Mouse (Mus musculus): ENCODE measurements at regions not wholly inside any gene's neighbourhood (a gene's known extent, or its start where the extent isn't known, plus 50 kb on each side); places are given as distances from the start of the nearest gene placed in this dataset.
A peak's percentile ranks its signal among the peaks of the same experiment; 100 is the strongest.

DNA sequence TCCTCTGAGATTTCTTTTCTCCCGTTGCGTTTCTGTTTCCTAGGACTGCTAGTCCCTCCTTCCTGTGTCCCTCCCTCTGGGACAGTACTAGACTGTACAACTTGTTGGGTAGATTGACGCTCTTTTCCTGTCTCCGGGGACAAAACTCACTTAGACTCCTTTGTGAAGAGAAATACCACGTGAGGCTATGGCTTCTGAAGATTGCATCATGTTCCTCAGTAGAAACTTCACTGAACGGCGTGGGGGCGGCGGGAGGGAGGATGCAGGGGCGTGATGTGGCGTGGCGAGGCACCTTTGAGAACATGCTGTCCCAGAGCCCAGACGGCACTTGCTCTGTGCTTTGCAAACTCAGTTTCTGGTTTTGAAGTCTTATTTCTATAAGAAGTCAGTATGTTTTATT lies 78.5 kb downstream of the Spata18 start:
- peak; percentile 43 for DNase-seq

DNA sequence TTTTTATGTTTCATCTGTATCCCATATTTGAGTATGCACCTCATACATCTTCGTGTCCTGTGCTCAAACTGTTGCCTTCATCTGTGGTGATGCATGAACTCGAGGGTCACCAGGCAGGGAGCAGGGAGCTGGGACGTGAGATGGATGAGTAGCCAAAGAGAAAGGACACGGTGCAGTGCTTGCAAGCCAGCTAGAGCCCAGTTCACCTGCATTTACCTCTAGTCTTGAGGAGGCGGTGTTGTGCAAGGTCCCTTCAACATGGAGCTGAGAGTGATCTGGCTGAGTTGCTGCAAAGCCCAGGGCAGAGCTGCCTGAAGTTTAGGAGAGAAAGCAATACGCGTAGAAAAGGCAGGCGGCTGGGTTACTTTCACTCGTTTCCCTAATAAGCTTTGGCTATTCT lies 80.2 kb downstream of the Spata18 start:
- no peak for DNase-seq

DNA sequence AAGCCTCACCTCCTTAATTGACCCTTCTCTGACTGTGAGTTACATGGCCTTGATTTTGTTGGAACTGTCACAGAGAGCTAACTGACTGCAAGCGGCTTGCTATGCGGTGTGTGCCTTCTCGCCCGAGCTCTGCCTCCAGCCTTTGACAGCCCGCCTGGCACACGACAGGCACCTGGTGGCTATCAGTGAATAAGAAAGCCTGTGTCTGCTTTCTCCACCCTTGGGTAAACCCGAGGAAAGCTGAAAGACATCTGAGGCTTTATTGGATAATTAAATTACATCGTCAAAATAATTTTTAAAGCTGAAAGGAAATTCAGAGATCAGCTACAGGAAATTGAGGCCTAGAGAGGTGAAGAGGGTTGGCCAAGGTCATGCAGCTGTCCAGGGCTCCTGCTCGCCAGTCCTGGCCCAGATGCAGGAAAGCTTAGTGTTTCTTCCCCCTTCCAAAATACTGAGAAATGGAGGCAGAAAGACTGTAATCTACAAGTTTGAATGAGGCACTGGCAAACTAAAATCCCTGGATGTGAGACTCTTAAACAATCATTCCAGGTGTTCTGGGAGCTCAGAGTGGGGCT lies 80.9 kb downstream of the Spata18 start:
- no peak for DNase-seq

DNA sequence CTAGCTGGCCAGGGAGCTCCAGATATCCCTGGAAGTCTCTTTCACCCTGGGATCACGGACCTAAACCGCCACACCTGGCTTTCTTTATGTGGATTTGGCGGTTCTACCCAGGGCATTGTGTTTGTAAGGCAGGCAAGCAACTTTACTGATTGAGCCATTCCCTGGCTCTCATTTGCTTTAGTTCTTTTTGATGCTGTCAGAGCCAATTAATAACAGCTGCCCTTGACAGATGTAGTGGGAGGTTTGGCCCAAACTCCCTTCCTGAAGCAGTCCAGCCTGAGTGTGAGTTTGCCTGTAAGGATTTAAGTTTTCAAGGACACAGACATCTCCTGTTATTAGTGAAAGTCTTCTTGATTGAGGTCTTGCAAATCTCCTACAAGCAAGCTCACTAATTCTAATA lies 89.6 kb downstream of the Spata18 start:
- DNase-seq, result no peak

DNA sequence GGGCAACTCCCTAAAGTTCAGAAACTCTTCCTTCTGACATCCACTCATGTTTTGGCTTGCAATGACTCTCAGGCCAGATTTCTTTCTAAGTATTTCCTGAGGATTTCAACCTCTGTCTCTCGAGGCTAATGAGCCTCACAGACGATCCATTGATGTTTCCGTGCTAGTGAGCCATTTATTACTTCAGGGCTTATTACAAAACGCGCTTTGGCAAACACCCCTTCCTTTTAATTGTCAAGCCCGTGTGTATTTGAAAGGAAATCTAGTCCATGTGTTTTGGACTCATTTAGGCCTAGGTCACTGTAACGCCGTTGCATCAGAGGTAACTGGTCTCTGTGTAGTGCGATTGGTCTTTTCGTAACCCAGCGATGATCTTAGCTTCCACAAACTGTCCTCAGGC lies 90.3 kb downstream of the Spata18 start:
- no peak for DNase-seq

DNA sequence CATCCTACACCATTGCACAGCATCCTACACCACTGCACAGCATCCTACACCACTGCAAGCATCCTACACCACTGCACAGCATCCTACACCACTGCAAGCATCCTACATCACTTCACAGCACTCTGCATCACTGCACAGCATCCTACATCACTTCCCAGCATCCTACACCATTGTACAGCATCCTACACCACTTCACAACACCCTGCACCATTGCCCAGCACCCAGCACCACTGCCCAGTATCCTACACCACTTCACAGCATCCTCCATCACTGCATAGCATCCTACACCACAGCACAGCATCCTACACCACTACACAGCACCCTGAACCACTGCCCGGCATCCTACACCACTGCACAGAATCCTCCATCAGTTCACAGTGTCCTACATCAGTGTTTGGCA lies 92.8 kb downstream of the Spata18 start:
- DNase-seq, result no peak

DNA sequence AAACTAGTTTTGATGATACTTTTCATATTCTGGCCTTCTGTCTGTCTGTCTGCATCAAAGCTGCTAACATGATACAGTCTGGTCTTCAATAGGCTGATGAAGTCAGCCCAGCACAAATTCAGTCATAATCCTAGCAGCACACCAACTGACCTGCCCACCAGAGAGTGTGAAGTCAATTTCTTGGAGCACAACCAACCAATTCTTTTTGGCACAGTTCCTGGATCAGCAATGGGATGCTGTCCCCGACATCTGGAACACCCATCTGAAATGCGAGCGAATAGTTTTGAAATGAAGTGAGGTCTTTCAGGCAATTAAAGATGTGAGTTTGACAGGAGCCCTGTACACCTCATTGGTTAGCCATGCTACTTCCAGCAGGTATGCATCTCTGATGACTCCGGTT lies 98.6 kb downstream of the Spata18 start:
- peak; percentile 12 for DNase-seq

DNA sequence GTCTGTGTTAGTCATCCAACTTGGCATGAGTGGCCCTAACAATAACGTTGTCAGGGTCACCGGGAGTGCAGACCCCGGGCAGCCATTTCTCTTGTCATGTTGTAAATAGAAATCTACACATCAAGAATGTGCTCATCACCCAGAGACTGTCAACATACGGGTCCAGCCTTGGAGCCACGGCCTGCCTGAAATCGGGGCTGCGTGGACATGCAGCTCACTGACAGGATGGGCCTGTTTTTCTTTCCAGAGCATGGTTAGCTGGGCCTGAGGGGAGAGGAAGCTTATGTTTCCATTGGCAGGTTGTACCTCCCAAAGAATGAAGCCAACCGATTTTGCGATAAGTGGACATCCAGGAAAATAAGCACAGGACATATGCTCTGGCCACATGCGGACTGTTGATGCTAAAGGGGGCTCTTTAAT lies 101.1 kb downstream of the Spata18 start:
- DNase-seq, result peak; percentile 71

DNA sequence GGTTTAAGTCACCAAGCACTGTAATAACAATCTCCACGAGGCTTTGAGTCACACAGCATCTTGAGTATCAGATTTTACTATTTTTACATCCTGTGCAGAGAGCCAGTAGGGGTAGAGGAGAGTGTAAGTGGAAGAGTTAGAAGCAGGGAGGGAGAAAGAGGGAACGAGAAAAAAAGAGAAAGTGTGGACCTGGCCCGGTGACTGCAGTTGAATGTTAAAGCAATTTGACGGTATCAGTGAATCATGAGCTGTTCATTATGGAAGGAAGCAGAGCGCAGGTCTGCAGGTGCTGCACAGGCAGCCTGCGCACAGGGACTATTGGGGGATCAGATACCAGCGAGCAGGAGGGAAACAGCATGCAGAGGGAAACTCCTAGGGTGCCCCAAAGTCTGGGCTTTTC lies 102.6 kb downstream of the Spata18 start:
- DNase-seq, result no peak

DNA sequence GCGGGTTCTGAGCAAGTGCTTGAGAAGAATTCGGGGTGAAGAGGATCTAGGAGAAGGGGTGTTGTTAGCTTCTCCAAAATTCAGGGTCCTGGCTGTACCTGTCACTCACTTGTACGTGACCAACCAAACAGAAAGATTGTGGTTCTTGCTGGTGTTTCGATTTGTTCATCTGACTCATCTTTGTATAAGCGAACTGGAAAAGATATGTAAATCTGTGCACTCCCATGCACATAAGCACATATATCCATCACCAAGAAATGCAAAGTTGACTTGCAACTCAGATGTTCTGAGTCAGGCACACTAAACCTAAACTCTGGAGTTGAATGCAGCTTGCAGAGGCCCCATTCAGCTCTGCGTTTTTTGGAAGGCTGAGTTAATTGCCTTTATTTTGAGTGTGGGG lies 107.4 kb downstream of the Spata18 start:
- no peak for DNase-seq

DNA sequence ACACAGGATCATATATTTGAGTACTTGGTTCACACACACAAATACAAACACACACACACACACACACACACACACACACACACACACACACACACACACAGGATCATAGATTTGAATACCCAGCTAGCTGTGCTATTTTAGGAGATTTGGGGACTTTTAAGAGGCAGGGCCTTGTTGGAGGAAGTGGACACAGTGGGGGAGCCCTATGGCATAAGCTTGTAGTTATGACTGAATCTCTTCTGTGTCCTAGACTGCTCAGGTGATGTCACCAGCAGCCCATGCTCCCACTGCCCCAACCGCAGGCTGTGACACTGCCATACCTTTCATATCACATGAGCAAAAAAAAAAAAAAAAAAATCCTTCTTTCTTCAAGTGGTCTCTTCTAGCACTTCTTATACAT lies 110.1 kb downstream of the Spata18 start:
- DNase-seq, result no peak

DNA sequence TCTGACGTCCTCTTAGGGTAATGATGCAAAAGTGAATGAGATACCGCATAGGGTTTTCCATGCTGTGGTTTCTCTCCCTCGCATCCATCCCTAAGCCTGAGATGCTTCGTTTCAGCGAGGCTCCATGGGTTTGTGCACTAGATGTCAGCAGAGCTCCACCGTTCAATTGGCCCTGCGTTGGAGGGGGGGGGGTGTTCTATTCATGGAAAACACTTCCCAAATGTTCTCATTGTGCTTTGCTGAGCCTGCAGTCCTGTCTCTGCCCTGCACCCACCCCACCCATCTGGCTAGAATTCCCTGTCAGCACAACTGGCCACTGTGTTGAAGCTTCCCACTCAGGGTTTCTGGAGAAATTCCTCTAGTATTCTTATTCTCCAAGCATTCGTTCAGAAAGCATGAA lies 110.5 kb downstream of the Spata18 start:
- DNase-seq, result peak; percentile 78

DNA sequence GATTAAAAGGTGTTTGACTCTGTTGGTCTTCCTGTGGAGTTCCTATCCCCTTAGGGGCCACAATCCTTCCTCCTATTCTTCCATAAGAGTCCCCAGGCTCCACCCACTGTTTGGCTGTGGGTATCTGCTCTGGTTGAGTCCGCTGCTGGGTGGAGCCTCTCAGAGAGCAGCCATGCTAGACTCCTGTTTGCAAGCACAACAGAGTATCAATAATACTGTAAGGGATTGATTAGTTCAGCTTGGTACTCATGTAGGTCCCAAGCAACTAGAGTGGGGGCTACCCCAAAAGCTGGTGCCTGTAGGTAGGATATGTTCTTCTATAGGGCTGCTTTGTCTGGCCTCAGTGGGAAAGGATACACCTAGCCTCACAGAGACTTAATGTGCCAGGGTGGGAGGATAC lies 113.0 kb downstream of the Spata18 start:
- no peak for DNase-seq

DNA sequence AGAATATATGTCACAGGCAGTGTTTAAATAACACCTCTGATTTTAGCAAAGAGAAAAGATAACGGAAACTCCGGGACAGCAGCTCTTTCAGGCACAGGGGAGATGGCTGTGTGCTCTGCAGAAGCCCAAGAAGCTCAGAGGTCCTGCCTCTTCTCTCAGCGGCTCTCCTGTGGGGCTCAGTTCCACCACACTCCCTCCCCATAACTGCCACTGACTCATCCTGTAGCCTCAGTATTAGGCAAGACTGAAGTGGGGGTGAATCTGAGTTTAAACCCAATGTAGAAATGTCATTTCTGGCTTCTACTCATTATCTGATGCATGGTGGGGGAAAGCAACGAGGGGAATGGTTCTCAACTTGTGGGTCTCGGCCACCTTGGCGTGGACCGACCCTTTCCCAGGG lies 114.3 kb downstream of the Spata18 start:
- DNase-seq, result no peak

DNA sequence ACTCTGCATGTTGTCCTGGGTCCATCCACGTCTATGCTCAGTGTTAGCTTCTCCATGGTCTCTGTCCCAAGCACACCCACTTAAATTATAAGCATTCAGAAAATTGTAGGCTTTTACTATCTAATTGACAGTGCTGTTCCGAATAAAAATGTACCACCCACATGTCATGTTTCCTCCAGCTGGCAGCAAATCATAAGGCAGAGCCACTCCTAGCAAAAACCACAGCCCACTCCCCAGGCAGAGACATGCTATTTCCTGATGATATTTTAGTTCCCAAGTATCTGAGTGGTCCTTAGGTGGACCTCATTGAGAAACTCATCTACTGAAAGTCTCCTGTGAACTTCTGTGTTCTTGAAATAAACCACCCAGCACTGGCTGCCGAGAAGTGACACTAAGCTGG lies 117.1 kb downstream of the Spata18 start:
- no peak for DNase-seq

DNA sequence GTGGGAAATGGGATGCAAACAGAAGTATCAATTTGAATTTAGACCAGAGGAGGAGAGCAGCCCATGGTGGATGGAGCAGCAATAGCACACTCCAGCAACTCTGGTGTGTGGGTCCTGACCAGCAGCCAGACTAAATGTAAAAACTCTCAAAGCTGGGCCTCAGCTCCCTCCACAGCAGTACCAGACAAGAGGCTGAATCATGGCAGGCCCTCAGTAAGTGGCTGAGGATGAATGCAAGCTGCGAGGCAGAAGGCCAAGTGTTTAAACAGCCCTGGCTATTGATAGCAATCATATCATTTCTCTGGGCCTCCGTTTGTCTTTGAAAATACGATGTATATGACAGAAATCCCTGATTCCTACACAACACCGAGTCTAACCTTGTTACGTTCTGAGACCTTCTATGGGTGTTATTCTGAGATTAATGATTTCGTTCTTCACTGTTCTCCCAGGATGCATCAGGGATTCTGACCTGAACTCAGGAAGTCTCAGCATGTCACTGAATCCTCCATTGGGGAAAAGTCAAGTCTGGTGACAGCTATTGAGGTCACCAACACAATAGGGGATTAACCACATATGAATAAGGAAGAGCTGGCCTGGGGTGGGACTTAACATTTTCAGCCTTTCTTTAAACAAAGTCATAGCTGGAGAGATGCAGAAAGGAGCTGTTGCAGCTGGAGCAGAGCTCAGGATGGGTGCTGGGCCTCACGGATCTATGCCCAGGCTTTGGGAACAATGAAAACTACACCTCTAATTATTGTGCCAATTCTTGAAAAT lies 124.8 kb downstream of the Spata18 start:
- DNase-seq, result peak; percentile 41

DNA sequence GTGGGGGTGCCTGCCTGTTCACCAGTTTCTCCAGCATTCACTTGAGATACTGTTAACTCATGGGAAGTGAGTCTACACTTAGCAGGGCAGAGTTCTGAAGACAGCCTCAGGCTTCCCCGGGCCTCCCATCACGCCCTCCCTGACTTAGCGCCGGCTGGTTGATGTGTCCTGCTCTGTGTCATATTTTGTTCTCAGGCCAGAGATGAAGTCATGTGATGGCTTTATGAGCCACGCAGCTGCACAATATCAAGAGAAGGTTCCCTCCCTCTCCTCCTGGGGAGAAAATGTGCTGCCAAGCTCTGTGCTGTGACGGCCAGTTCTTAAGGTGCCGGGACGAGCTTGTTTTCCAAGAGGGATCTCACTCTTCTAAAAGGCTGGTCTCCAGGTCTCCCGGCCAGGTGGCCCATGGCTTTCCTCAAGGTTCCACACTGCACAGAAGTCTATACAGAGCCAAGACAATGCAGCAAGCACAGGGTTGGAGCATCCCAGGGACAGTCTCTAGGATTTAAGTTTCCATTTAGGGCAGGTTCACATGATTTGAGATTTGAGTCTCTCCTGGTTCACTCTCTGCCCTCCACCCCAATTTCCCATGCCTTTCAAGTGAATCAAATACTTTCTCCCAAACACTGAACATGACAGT lies 126.2 kb downstream of the Spata18 start:
- DNase-seq, result peak; percentile 81

DNA sequence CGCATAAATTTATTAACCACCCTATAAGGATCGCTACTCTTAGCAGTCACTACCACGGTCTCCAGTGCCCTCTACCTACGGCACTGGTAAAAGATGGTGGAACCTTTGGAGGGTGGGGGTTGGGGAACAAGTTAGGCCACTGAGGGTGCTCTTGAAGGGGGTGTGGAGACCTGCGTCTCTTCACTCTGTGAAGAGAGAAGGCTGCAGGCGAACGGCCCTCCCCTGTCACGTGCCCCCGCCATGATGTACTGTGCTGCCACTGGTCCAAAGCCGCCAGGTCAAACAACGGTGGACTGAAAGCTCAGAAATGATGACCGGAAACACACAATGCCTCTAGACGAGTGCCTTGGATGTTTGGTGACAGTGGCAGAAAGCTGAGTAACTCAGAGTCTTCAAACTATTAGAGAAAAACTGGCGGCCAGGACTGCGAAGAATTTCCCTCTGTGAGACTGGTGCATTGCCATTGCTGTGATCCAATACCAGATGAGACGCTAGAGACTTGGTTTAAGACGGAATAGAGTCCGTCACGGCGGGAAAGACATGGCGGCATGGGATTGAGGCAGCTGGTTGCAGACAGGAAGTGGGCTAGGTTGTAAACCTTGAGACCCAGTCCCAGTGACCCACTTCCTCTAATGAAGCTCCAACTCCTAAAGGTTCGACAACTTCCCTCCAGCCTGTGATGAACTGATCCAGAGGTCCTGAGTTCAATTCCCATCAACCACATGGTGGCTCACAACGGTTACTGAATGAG lies 130.2 kb downstream of the Spata18 start:
- DNase-seq, result no peak

DNA sequence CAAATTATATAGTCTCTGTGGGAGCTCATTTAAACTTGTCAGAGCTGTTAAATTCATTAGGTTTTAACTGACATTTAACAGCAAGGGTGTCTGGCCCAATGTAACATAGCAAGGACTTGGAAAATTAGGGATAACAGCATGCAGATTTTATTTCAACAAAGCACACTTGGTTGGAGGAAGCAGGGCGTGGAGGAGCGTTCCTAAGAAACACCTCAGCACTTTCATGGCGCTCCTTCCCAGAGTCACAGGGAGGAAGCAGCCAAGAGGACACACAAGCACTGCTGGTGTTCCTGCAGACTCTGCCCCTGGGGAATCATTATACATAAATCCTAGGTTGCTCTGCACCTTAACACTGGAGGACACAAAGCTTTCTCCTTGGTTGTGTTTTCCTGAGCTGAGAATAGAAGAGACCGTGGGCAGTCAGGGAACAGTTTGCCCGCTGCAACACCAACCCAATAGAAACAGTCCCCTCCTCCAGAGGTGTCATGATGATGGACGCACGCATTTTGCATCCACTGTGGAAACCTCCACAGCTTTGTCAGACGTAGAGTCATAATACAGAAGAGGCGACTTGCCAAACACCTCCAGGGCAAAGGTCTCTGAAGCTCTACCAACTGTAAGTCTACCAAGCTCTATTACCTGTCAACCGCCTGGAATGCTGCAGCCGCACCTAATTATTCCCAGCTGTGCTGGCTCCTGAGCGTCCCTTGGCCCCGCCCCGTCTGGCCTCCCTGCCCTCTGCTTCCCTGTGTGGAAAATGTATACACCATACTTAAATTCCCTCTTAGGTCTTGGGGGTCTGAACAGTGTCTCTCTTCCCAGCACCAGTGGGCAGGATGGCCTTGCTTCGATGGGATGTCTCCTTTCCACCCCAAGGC lies 131.3 kb downstream of the Spata18 start:
- peak; percentile 47 for DNase-seq

DNA sequence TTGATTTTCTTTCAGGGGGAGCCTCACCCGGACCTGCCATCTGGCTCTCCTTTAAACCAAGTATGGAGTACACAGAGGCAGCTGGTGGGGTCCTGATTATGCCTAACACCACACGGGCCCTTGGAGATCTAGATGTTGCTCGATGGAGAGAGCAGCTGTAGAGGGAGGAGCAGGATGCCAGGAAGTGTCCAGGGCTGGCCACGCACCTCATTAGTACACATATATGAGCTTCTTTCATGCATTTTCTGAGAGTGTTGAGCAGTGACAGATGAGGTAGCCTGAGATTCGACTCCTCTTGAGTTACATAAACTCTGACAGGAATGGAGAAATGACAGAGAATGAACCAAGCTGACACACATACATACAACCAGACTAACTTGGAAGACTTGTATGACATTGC lies 136.1 kb downstream of the Spata18 start:
- DNase-seq, result peak; percentile 25

DNA sequence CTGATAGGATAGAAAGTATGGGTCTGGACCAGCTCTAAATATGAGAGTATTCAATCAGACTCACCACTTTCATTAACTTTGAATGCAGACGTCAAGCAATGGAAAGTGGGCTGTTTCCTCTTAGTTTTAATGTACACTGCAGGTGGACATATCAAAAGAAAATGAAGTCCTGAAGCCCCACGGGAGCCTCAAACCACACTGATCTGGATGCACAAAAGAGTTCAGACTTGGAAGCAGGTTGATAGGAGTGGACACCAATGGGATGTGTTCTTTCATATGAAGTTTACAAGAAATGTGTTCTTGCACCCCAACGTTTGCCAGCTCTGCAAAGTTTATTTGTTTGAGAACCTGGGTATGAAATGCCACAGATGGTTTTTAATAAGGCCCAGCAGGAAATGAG lies 141.0 kb downstream of the Spata18 start:
- DNase-seq, result no peak

DNA sequence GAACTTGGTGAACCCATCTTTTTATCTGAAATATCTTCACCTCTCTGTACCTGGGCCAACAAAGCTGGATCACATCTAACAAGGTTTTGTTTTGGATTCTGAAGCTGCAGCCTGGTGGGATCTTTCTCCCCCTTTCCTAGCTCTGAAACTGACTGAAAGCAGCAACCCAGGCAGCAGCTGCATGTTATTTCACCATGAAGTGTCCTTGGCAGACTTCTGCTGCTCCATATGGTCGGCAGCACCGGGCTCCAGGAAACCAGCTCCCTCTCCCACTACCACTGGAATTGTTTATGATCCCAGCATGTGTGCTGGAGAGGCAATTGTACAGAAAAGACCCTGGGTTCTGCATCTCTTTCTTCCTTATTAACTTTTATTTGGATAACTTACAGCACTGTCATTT lies 145.0 kb downstream of the Spata18 start:
- peak; percentile 19 for DNase-seq

DNA sequence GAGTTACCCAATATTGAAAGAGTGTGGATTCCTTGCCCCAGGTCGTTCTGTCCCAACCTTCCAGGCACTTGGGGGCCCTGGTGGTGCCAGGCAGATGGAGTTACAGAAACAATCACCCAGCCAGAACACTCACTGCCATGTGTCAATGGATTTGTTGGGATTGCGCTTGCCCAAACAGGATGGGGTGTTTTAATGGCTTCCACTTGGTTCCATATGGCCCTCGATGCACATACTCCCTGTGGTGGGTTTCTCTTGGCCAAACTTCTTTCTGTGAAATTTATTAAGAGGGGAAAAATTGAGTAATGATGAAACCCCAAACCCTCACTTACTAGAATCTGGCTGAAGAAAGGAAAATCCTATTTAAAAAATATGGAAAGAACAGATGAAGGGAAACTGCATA lies 146.8 kb downstream of the Spata18 start:
- no peak for DNase-seq

All from lung, postnatal 10 days (tissue).